Mouse (Mus musculus) brain, embryonic 14.5 days (tissue): ENCODE measurements around the gene Egfl8.

Source experiments
- CTCF ChIP-seq: fragments of 200-500 bp; IDR thresholded peaks from 2 replicates; pipeline ENCODE4 v1.5.1; 2012; ENCODE audit warnings: inconsistent platforms, mild to moderate bottlenecking, moderate library complexity, borderline replicate concordance; ENCODE audit not compliant: insufficient read depth, insufficient read length; ENCODE audit errors: extremely low read depth
- POLR2A ChIP-seq: fragments of 200-500 bp; IDR thresholded peaks from 2 replicates; pipeline ENCODE4 v1.6.1; 2012; ENCODE audit warnings: mild to moderate bottlenecking, inconsistent platforms, borderline replicate concordance; ENCODE audit not compliant: poor library complexity, insufficient read depth, insufficient read length, severe bottlenecking; ENCODE audit errors: extremely low read depth

GRCm38 (mm10) chr17:34629796-34630603 lies 14.2 kb upstream of the Egfl8 start:
- TF ChIP-seq CTCF = no peak
- TF ChIP-seq POLR2A = no peak
